Mouse (Mus musculus) left cerebral cortex, postnatal 4 days (tissue): ENCODE results near the gene Smad3. TPM values are rescaled to one million over a fixed set of nuclear protein-coding genes. Genes with fewer than 3 reads are reported as not detected.

Experiments
- DNase-seq: peaks from one replicate; pipeline ENCODE4 v3.0.0-alpha.2; 2022
- intact Hi-C: fragments of 180-260 bp; cut with DNase I; formaldehyde crosslinking; loops from one replicate; pipeline ENCODE4 v1.15.1; 2025
- total RNA-seq, 2 experiments: library from RNA; stranded (reverse); gene quantifications; 2 replicates each; pipeline ENCODE4 v1.2.3; 2021

Gene Smad3
- total RNA-seq, 2 experiments from 2014 or later: 16.0 to 20.4 TPM

GRCm38 (mm10) chr9:63747645-63748295, 10.0 kb downstream of the Smad3 start:
- intact Hi-C loops: no loop called here
- DNase-seq: no peak

GRCm38 (mm10) chr9:63746980-63747379, 10.8 kb downstream of the Smad3 start:
- intact Hi-C loops: no loop called here
- no peak for DNase-seq

GRCm38 (mm10) chr9:63745821-63746632, 11.8 kb downstream of the Smad3 start:
- no peak for DNase-seq
- intact Hi-C loops: no loop called here

DNA sequence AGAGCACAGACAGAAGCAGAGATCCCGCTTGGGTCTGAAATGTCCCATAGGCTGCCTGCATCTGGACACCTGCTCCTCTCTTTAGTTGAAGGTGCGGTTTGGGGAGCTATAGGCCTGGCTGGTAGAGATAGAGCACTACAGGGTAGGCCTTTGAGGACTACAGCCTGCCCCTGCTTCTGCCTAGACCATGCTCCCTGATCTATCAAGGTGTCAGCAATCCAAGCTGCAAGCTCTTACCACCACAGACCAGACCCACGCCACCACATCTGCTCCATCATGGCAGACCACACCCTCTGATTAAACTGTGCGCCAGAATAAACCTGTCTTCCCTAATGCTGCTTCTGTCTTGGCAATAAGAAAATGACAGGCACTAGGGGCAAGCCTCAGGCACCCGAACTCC, 13.2 kb downstream of the Smad3 start:
- no peak for DNase-seq
- intact Hi-C loops: no loop called here

DNA sequence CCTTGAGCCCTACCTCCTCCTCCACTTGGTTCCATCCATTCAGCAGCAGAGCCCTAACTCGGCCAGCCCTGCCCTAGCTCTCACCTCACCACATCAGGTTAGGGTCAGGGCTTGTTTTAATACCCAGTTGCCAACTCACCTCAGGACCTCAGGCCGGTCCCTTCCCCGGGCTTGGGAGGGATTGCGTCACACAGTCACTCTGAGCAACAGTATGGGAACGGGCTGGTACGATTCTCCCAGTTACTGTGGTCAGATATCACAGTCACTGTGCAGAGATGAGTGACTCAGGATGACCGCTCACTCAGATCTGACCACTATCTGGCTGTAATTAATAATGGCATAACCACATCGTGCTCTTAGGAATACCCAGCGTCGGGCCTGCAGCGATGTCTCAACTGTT, 14.0 kb downstream of the Smad3 start:
- intact Hi-C loops: no loop called here
- no peak for DNase-seq

GRCm38 (mm10) chr9:63742887-63743660, 14.7 kb downstream of the Smad3 start:
- DNase-seq: no peak
- intact Hi-C loops: no loop called here

GRCm38 (mm10) chr9:63742318-63742717, 15.5 kb downstream of the Smad3 start:
- intact Hi-C loops: no loop called here
- DNase-seq: no peak

GRCm38 (mm10) chr9:63741792-63742191, 16.0 kb downstream of the Smad3 start:
- no peak for DNase-seq
- intact Hi-C loops: no loop called here

- no peak for DNase-seq
- intact Hi-C loops: no loop called here
Measured at GRCm38 (mm10) chr9:63740320-63740841, 17.4 kb downstream of the Smad3 start.

GRCm38 (mm10) chr9:63738830-63739229, 19.0 kb downstream of the Smad3 start:
- intact Hi-C loops: no loop called here
- no peak for DNase-seq

- DNase-seq: no peak
- intact Hi-C loops: no loop called here
Measured at GRCm38 (mm10) chr9:63738086-63738701, 19.6 kb downstream of the Smad3 start.

- intact Hi-C loops: no loop called here
- DNase-seq: peak; percentile 43
Measured at GRCm38 (mm10) chr9:63737426-63737931, 20.3 kb downstream of the Smad3 start.

GRCm38 (mm10) chr9:63734261-63734660, 23.5 kb downstream of the Smad3 start:
- DNase-seq: no peak
- intact Hi-C loops: no loop called here

DNA sequence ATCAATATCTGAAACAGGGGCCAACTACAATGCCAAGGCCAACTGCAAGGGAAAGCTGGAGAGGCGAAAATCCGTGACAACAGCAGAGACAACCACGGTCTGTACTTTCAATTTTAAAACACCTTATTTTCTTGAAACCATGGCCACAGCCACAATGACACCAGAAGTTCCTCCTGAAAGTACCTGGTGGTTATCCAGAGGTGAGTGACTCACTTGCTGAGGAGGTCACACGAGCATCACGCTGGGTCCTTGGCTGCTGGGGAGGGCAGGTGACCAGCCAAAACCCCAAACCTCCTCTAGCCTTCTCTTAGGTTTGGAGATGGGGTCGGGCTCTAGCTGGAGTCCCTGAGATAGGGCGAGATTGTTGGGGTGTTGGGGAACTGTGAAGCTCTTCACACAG, 25.1 kb downstream of the Smad3 start:
- DNase-seq: no peak
- intact Hi-C loops: no loop called here

DNA sequence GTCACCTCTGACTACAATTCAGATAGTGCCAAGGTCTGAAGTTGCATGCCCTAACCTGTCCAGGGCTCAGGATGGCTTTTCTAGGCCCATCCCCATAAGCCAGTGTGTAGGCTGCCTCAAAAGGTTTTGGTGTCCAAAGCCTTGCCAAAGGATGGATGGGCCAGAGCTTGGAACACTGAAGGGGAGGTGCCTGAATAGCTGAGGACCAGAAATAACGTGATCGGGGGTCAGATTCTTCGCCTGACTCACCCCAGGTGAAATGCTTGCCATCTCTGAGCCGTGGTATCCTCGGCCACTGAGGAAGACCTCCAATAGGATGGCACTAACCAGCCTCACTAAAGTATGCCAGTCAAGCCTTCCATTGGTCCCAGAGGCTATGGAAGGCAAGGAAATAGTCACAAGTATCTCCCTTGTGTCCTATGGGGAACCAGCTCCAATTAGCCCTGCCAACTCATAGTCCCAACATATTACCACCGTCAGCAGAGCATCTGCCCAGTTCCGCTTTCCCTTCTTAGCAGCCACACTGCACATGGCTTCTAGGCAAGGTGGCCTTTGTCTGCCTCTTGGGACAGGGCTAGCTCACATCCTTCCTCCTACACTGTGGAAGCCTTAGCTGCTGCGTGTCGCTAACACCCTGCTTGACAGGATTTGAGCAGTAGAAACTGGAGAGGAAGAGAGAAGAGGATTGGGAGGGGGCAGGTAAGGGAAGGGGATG, 26.5 kb downstream of the Smad3 start:
- intact Hi-C loops: no loop called here
- no peak for DNase-seq

GRCm38 (mm10) chr9:63728969-63729368, 28.8 kb downstream of the Smad3 start:
- no peak for DNase-seq
- intact Hi-C loops: no loop called here

DNA sequence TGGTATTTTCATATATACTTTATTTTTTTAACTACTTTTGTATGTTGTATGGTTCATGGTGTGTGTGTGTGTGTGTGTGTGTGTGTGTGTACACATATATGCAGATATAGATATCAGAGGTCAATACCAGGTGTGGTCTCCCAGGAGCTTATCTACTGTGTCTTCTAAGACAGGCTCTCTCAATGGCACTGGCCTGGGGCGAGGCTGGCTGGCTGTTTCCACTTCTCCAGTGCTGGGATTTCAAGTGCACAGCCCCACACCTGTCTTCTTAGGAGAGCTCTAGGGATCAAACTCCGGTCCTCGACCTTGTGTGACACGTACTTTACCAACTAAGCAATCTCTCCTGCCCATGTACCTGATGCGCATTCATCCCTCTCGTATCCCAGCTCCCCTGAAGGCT, 30.7 kb downstream of the Smad3 start:
- intact Hi-C loops: no loop called here
- DNase-seq: no peak

- intact Hi-C loops: no loop called here
- no peak for DNase-seq
Measured at GRCm38 (mm10) chr9:63726088-63727010, 31.4 kb downstream of the Smad3 start.

GRCm38 (mm10) chr9:63724750-63725149, 33.0 kb downstream of the Smad3 start:
- intact Hi-C loops: no loop called here
- DNase-seq: no peak
